ENCODE assay signal across 21 mouse cellular contexts in genomic region chr12:74894870-74895423, GRCm38 (mm10).
DNase-seq lines count a peak whose midpoint lies in the region; ATAC-seq and TF ChIP-seq lines count a peak whose summit lies in the region.
"Had no signal": no experiment of that assay in that cellular context is flagged by ENCODE, and none has a peak within 500 bp of the region (broad histone marks: within the 10 kb centered on the region; RNA-seq: fewer than 3 reads in every experiment).

No protein-coding gene starts in this region.

- no peak overlapping the region for H3K27ac ChIP-seq in CH12.LX (ENCODE audit: insufficient read depth, low read depth)
- H3K27ac ChIP-seq in midbrain, embryonic 14.5 days (replicated peaks; ENCODE audit: low read depth, low read length): no peak overlapping the region
- H3K27ac ChIP-seq: embryonic facial prominence, embryonic 12.5 days; forebrain, embryonic 13.5 days; hindbrain, embryonic 12.5 days; limb, embryonic 12.5 days; liver, embryonic 12.5 days; lung, embryonic 15.5 days; midbrain, embryonic 12.5 days had no signal

- no peak for TF ChIP-seq CTCF in CH12.LX (conservative IDR thresholded peaks at IDR 0.05 in 1 of 2, IDR thresholded peaks at IDR 0.05 in 1 of 2; ENCODE audit: low read depth in 2 of 2, low read length in 2 of 2)

- TF ChIP-seq EP300 in CH12.LX (IDR thresholded peaks at IDR 0.05; ENCODE audit: low read length): peak; percentile 85

- ATAC-seq in midbrain, embryonic 14.5 days (ENCODE audit: low FRiP score, low TSS enrichment): no peak
- ATAC-seq: forebrain, embryonic 13.5 days; liver, embryonic 12.5 days had no signal

- H3K4me1 ChIP-seq in CH12.LX (ENCODE audit: control insufficient read depth in 1 of 2, insufficient read depth in 2 of 2): no peaks in the 10 kb centered on the region
- H3K4me1 ChIP-seq in midbrain, embryonic 14.5 days (ENCODE audit: control insufficient read depth, insufficient read depth, low read length): no peaks in the 10 kb centered on the region
- H3K4me1 ChIP-seq: embryonic facial prominence, embryonic 12.5 days; forebrain, embryonic 13.5 days; hindbrain, embryonic 12.5 days; limb, embryonic 12.5 days; liver, embryonic 12.5 days; lung, embryonic 15.5 days; midbrain, embryonic 12.5 days had no signal

- H3K36me3 ChIP-seq in CH12.LX (replicated peaks in 1 of 2; ENCODE audit: control insufficient read depth in 1 of 2, insufficient read depth in 1 of 2, low read length in 1 of 2): no peaks in the 10 kb centered on the region
- H3K36me3 ChIP-seq in midbrain, embryonic 14.5 days (ENCODE audit: control insufficient read depth, insufficient read depth, low read length): no peaks in the 10 kb centered on the region
- H3K36me3 ChIP-seq: embryonic facial prominence, embryonic 12.5 days; hindbrain, embryonic 12.5 days; limb, embryonic 12.5 days; liver, embryonic 12.5 days; lung, embryonic 15.5 days; midbrain, embryonic 12.5 days had no signal

- peak overlapping the region in 1 of 3 experiments; percentile 13 for H3K4me3 ChIP-seq in CH12.LX (replicated peaks in 1 of 3; ENCODE audit: low read depth in 2 of 3, low read length in 2 of 3, poor library complexity in 1 of 3)
- no peak overlapping the region for H3K4me3 ChIP-seq in midbrain, embryonic 14.5 days (replicated peaks; ENCODE audit: low read depth, low read length)
- H3K4me3 ChIP-seq: embryonic facial prominence, embryonic 12.5 days; erythroblast, embryonic 14.5 days; forebrain, embryonic 13.5 days; hindbrain, embryonic 12.5 days; limb, embryonic 12.5 days; liver, embryonic 12.5 days; lung, embryonic 15.5 days; midbrain, embryonic 12.5 days had no signal

- 93% methylated on average over 11 of the region's 11 CpGs for WGBS in midbrain, embryonic 14.5 days

- H3K9ac ChIP-seq in CH12.LX (ENCODE audit: insufficient read depth, low read depth): no peak overlapping the region
- no peak overlapping the region for H3K9ac ChIP-seq in midbrain, embryonic 14.5 days (replicated peaks; ENCODE audit: low read length)
- H3K9ac ChIP-seq: embryonic facial prominence, embryonic 12.5 days; forebrain, embryonic 13.5 days; hindbrain, embryonic 12.5 days; limb, embryonic 12.5 days; liver, embryonic 12.5 days; lung, embryonic 15.5 days; midbrain, embryonic 12.5 days had no signal

- in situ Hi-C loops in CH12.LX (cut with MboI; ENCODE audit: low pct_ligation_motif_present, low pct_unique_long_range_greater_than_20kb, low sequenced_read_pairs): no loop called here

- no peak for TF ChIP-seq POLR2A in CH12.LX (IDR thresholded peaks at IDR 0.05; ENCODE audit: low read depth, low read length)

- H3K27me3 ChIP-seq in CH12.LX (replicated peaks): no peaks in the 10 kb centered on the region
- H3K27me3 ChIP-seq in midbrain, embryonic 14.5 days (ENCODE audit: control insufficient read depth, insufficient read depth, low read length): no peaks in the 10 kb centered on the region
- H3K27me3 ChIP-seq: embryonic facial prominence, embryonic 12.5 days; forebrain, embryonic 13.5 days; hindbrain, embryonic 12.5 days; limb, embryonic 12.5 days; liver, embryonic 12.5 days; lung, embryonic 15.5 days; midbrain, embryonic 12.5 days had no signal

- DNase-seq in lung, postnatal 36 days: peak; percentile 1
- no peak for DNase-seq in lung, postnatal 14 days
- DNase-seq in CH12.LX (ENCODE audit: extremely low read depth): peak; percentile 47
- peak; percentile 76 for DNase-seq in induced T-regulatory cell, adult 2 months (ENCODE audit: low read depth)
- no peak for DNase-seq in left cerebral cortex, adult 8-10 months (ENCODE audit: low spot score in 2 of 2)
- DNase-seq in midbrain, embryonic 14.5 days: no peak
- DNase-seq in urinary bladder, postnatal 14 days (ENCODE audit: low spot score): no peak
- DNase-seq: cerebellum, adult 8-10 months; gastrocnemius, postnatal 14 days; kidney, adult 8-10 months; kidney, postnatal 14 days; right cerebral cortex, postnatal 25 days; thymus, adult 2 months had no signal

- H3K4me2 ChIP-seq in CH12.LX (ENCODE audit: insufficient read depth, low read depth, poor library complexity, severe bottlenecking): peak overlapping the region; percentile 79
- no peak overlapping the region for H3K4me2 ChIP-seq in midbrain, embryonic 14.5 days (ENCODE audit: low read length)
- H3K4me2 ChIP-seq: embryonic facial prominence, embryonic 12.5 days; forebrain, embryonic 13.5 days; hindbrain, embryonic 12.5 days; limb, embryonic 12.5 days; liver, embryonic 12.5 days; lung, embryonic 15.5 days; midbrain, embryonic 12.5 days had no signal

- dilution Hi-C loops in CH12.LX (cut with MboI; ENCODE audit: extremely low pct_ligation_motif_present, extremely low pct_unique_long_range_greater_than_20kb, low sequenced_read_pairs): no loop called here

- no peak for TF ChIP-seq RAD21 in CH12.LX (IDR thresholded peaks at IDR 0.05; ENCODE audit: low read depth, low read length)

- no peaks in the 10 kb centered on the region for H3K79me2 ChIP-seq in CH12.LX (replicated peaks; ENCODE audit: control insufficient read depth, extremely low read depth, insufficient read depth, poor library complexity, severe bottlenecking)

- H3K9me3 ChIP-seq in CH12.LX (replicated peaks; ENCODE audit: low read length): no peaks in the 10 kb centered on the region
- H3K9me3 ChIP-seq in midbrain, embryonic 14.5 days (ENCODE audit: control insufficient read depth, low read length): no peaks in the 10 kb centered on the region
- H3K9me3 ChIP-seq: embryonic facial prominence, embryonic 12.5 days; forebrain, embryonic 13.5 days; hindbrain, embryonic 12.5 days; limb, embryonic 12.5 days; liver, embryonic 12.5 days; lung, embryonic 15.5 days; midbrain, embryonic 12.5 days had no signal

TF ChIP-seq in CH12.LX, 34 proteins besides CTCF, POLR2A, EP300 and RAD21:
- TF ChIP-seq ZNF384 (IDR thresholded peaks at IDR 0.05; ENCODE audit: low read depth, low read length) (no peak), HCFC1 (IDR thresholded peaks at IDR 0.05; ENCODE audit: low read depth, low read length) (no peak), SIN3A (IDR thresholded peaks at IDR 0.05; ENCODE audit: low read length) (no peak), MAZ (IDR thresholded peaks at IDR 0.05; ENCODE audit: low read depth, low read length) (no peak), BHLHE40 (IDR thresholded peaks at IDR 0.05; ENCODE audit: low read depth, low read length) (peak; percentile 80), CHD2 (IDR thresholded peaks at IDR 0.05; ENCODE audit: low read length) (no peak), NELFE (IDR thresholded peaks at IDR 0.05; ENCODE audit: low read depth, low read length) (no peak), IRF4 (IDR thresholded peaks at IDR 0.05; ENCODE audit: low read depth, low read length) (peak; percentile 89), E2F4 (IDR thresholded peaks at IDR 0.05; ENCODE audit: insufficient replicate concordance, low read depth, low read length) (no peak), ZC3H11A (IDR thresholded peaks at IDR 0.05; ENCODE audit: low read depth, low read length) (no peak), MEF2A (IDR thresholded peaks at IDR 0.05; ENCODE audit: borderline replicate concordance, low read depth, low read length) (no peak), ETS1 (conservative IDR thresholded peaks at IDR 0.05; ENCODE audit: low read depth, low read length) (peak; percentile 58; the same call in 1 of the 2 replicates), JUND (conservative IDR thresholded peaks at IDR 0.05; ENCODE audit: low read depth, low read length) (peak; percentile 92), USF2 (conservative IDR thresholded peaks at IDR 0.05; ENCODE audit: low read depth, low read length) (no peak), USF1 (IDR thresholded peaks at IDR 0.05; ENCODE audit: low read depth, low read length) (no peak), TBP (conservative IDR thresholded peaks at IDR 0.05; ENCODE audit: low read depth, low read length) (no peak), JUN (IDR thresholded peaks at IDR 0.05; ENCODE audit: insufficient read depth, low read depth, low read length) (peak; percentile 75; the same call in 1 of the 2 replicates), ZKSCAN1 (IDR thresholded peaks at IDR 0.05; ENCODE audit: borderline replicate concordance, low read depth, low read length) (no peak)

Comparison
In these comparisons a context has a peak if more than half of its experiments do, and no peak if none do; other contexts are left out.
1. DNase-seq: peak in lung, postnatal 36 days (single experiment), CH12.LX (single experiment) and induced T-regulatory cell, adult 2 months (single experiment); none in lung, postnatal 14 days (single experiment), left cerebral cortex, adult 8-10 months (0 of 2), midbrain, embryonic 14.5 days (single experiment) and urinary bladder, postnatal 14 days (single experiment).